Mouse (Mus musculus) stomach, embryonic 15.5 days (tissue): ENCODE measurements around the gene Cdc14a. TPM values are rescaled to one million over a fixed set of nuclear protein-coding genes. Genes with fewer than 3 reads are reported as not detected.
A peak's percentile ranks its signal among the peaks of the same experiment; 100 is the strongest.

Experiments used
- ATAC-seq: fragments of 200-750 bp; cut with Nextera tagmentation; 2 replicates; pipeline ENCODE4 v1.8.0; 2017; ENCODE audit warnings: low read depth, moderate number of reproducible peaks, moderate TSS enrichment; ENCODE audit not compliant: insufficient read depth, low FRiP score
- H3K27ac ChIP-seq: fragments of 300-500 bp; sonication (generic); 2 replicates; pipeline ENCODE4 v1.5.1; 2015; ENCODE audit warnings: mild to moderate bottlenecking, inconsistent platforms
- H3K27me3 ChIP-seq: fragments of 300-500 bp; sonication (generic); replicated peaks from 2 replicates; pipeline ENCODE4 v1.6.1; 2015; ENCODE audit warnings: inconsistent platforms
- H3K36me3 ChIP-seq: fragments of 300-500 bp; sonication (generic); 2 replicates; pipeline ENCODE4 v1.6.1; 2015; ENCODE audit warnings: inconsistent platforms
- H3K4me1 ChIP-seq: fragments of 300-500 bp; sonication (generic); 2 replicates; pipeline ENCODE4 v1.6.1; 2015; ENCODE audit warnings: inconsistent platforms
- H3K4me2 ChIP-seq: fragments of 300-500 bp; sonication (generic); 2 replicates; pipeline ENCODE4 v1.6.1; 2015; ENCODE audit warnings: mild to moderate bottlenecking, inconsistent platforms
- H3K4me3 ChIP-seq: fragments of 300-500 bp; sonication (generic); replicated peaks from 2 replicates; pipeline ENCODE4 v1.5.1; 2015; ENCODE audit warnings: inconsistent platforms
- H3K9ac ChIP-seq: fragments of 300-500 bp; sonication (generic); 2 replicates; pipeline ENCODE4 v1.6.1; 2015; ENCODE audit warnings: inconsistent platforms
- H3K9me3 ChIP-seq: fragments of 300-500 bp; sonication (generic); 2 replicates; pipeline ENCODE4 v1.6.1; 2016; ENCODE audit warnings: inconsistent platforms
- WGBS: fragments of 180-500 bp; shearing (Covaris S2); methylation state at CpG from one replicate; pipeline ENCODE4 v1.1.7; 2015; 5-methylcytosine and 5-hydroxymethylcytosine counted together
- polyA plus RNA-seq: library from polyadenylated mRNA; unstranded; fragments of >200 nt; fragmentation: Nextera tagmentation; extraction: Ambion mirVana; gene quantifications from 2 replicates; pipeline ENCODE4 v1.2.1, GENCODE M21; 2015

The Cdc14a gene
- polyA plus RNA-seq, 1 experiment from 2014 or later = 9.1 TPM

DNA sequence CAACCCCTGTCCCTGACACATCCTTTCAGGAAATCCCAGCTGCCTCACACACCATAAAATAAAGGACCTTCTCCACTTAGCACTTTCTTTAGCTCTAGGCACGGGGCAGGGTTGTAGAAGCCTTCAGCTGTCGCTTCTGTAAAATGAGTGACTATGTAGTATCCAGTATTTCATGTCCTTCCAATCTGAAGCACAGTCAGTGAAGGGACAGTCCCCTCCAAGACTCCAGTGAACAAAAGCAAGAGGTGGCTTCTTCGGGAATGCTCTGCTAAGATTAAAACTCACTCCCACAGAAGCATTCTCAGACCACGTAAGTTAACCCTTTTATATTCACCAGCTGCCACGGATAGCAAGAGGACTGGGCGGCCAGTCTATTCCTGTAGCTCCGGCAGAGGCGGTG, 14.3 kb downstream of the Cdc14a start:
- no peak overlapping the region for H3K27ac ChIP-seq
- no peaks in the 10 kb centered on the region for H3K36me3 ChIP-seq
- H3K9me3 ChIP-seq = no peaks in the 10 kb centered on the region
- H3K4me3 ChIP-seq = no peak overlapping the region
- 59% methylated on average over 8 of the region's 8 CpGs for WGBS
- H3K4me1 ChIP-seq = 0 out of 2 replicates have a peak, but pooled peaks cover 17% of the 10 kb centered on the region
- H3K9ac ChIP-seq = no peak overlapping the region
- H3K27me3 ChIP-seq = no peaks in the 10 kb centered on the region
- H3K4me2 ChIP-seq = no peak overlapping the region
- ATAC-seq = no peak

GRCm38 (mm10) chr3:116408856-116409255, 15.0 kb downstream of the Cdc14a start:
- Histone ChIP-seq H3K9ac (no peak overlapping the region), H3K27ac (no peak overlapping the region), H3K4me3 (no peak overlapping the region), H3K4me1 (0 out of 2 replicates have a peak, but pooled peaks cover 17% of the 10 kb centered on the region), H3K27me3 (no peaks in the 10 kb centered on the region), H3K9me3 (no peaks in the 10 kb centered on the region), H3K4me2 (no peak overlapping the region), H3K36me3 (no peaks in the 10 kb centered on the region)
- no peak for ATAC-seq
- WGBS = 65% methylated on average over 10 of the region's 10 CpGs

DNA sequence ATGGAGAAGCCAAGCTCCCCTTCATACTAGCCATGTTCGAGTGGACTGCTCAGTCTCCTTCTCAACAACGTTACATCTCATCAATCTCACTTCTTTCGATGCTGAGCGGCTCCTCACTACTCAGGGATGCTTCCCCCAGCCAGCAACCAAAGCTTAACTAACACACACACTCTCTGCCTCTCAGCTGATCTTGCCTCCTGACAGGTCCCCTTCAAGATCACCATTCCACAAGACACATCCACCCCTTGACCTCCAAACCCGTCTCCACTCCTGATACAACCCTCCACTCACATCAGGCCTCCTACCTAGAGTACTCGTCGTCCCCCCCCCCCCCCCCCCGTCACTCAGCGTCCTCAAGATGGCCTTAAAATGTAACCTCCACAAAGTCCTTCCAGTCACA, 18.3 kb downstream of the Cdc14a start:
- 77% methylated on average over 9 of the region's 9 CpGs for WGBS
- Histone ChIP-seq H3K4me3 (no peak overlapping the region), H3K4me1 (0 out of 2 replicates have a peak, but pooled peaks cover 16% of the 10 kb centered on the region), H3K9me3 (no peaks in the 10 kb centered on the region), H3K36me3 (no peaks in the 10 kb centered on the region), H3K9ac (no peak overlapping the region), H3K27me3 (no peaks in the 10 kb centered on the region), H3K27ac (no peak overlapping the region), H3K4me2 (no peak overlapping the region)
- ATAC-seq = no peak

DNA sequence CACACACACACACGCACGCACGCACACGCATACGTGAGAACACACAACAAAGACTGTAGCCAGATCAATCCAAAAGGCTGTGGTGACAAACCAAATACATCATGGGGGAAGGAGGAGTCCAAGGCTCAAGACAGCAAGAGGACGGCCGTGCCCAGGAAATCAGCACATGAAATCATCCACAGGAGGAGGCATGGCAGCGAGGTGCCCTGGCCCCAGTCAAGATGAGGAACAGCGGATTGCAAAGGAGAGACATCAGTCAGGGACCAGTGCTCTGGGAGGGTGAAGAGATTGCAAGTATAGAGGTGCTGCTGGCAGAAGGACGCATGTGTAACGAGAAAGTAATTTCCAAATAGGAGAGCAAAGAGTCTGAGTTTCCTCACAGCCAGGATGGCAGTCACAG, 22.4 kb downstream of the Cdc14a start:
- 0 out of 2 replicates have a peak, but pooled peaks cover 3% of the 10 kb centered on the region for H3K4me1 ChIP-seq
- H3K9ac ChIP-seq = no peak overlapping the region
- H3K4me2 ChIP-seq = no peak overlapping the region
- H3K36me3 ChIP-seq = no peaks in the 10 kb centered on the region
- 88% methylated on average over 11 of the region's 11 CpGs for WGBS
- H3K4me3 ChIP-seq = no peak overlapping the region
- ATAC-seq = no peak
- no peaks in the 10 kb centered on the region for H3K27me3 ChIP-seq
- no peaks in the 10 kb centered on the region for H3K9me3 ChIP-seq
- no peak overlapping the region for H3K27ac ChIP-seq

DNA sequence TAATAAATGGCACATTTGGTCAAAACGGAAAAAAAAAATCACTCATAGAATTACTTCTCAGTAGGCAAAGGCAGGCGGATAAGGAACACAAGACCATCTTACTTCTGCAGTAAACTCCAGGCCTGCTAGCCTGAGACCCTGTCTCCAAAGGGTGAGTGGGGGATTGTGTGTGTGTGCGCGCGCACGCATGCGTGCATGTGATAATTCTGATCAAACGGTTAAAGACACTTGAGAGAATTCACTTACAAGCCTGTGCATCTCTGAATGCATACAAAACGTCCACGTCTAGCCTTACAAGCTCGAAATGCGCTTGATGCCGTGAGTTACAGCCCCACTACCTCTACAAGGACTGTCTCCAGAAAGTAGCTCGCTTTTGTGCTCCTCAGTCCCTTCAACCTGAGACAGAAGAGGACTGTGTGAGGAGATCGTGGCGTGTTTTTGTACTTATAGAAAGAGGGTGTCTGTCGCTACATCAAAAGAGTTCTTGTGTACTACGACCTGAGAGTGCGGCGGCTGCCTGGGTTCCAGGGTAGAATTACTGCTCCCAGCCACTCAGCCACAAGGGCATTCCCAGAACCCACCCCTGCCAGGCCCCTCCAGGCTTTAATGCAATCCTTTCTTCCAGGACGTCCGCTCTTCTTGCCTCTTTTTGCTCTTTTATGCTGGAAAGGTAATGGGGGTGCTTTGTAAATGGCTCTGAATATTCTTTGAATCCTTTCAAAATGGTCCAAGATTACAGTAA, 24.3 kb downstream of the Cdc14a start:
- no peak overlapping the region for H3K9ac ChIP-seq

GRCm38 (mm10) chr3:116398543-116398942, 25.3 kb downstream of the Cdc14a start:
- H3K4me1 ChIP-seq = peaks cover 10% of the 10 kb centered on the region; the same call in 1 of the 2 replicates
- WGBS = 84% methylated on average over 10 of the region's 10 CpGs
- no peaks in the 10 kb centered on the region for H3K9me3 ChIP-seq
- ATAC-seq = no peak
- H3K4me3 ChIP-seq = no peak overlapping the region
- H3K4me2 ChIP-seq = no peak overlapping the region
- H3K27ac ChIP-seq = no peak overlapping the region
- H3K36me3 ChIP-seq = no peaks in the 10 kb centered on the region
- H3K27me3 ChIP-seq = no peaks in the 10 kb centered on the region
- no peak overlapping the region for H3K9ac ChIP-seq

More for the DNA sequence above, 24.3 kb downstream of the Cdc14a start:
- H3K36me3 ChIP-seq = no peaks in the 10 kb centered on the region
- no peak overlapping the region for H3K27ac ChIP-seq
- ATAC-seq = no peak
- H3K4me3 ChIP-seq = no peak overlapping the region
- no peaks in the 10 kb centered on the region for H3K9me3 ChIP-seq
- H3K4me2 ChIP-seq = no peak overlapping the region
- no peaks in the 10 kb centered on the region for H3K27me3 ChIP-seq
- WGBS = 84% methylated on average over 22 of the region's 22 CpGs
- H3K4me1 ChIP-seq = peaks cover 10% of the 10 kb centered on the region; the same call in 1 of the 2 replicates

GRCm38 (mm10) chr3:116397976-116398375, 25.9 kb downstream of the Cdc14a start:
- H3K27me3 ChIP-seq = no peaks in the 10 kb centered on the region
- WGBS = 82% methylated on average over 7 of the region's 7 CpGs
- ATAC-seq = no peak
- no peak overlapping the region for H3K27ac ChIP-seq
- peaks cover 9% of the 10 kb centered on the region; the same call in 1 of the 2 replicates for H3K4me1 ChIP-seq
- H3K9me3 ChIP-seq = no peaks in the 10 kb centered on the region
- H3K4me2 ChIP-seq = no peak overlapping the region
- H3K9ac ChIP-seq = no peak overlapping the region
- H3K36me3 ChIP-seq = no peaks in the 10 kb centered on the region
- no peak overlapping the region for H3K4me3 ChIP-seq

DNA sequence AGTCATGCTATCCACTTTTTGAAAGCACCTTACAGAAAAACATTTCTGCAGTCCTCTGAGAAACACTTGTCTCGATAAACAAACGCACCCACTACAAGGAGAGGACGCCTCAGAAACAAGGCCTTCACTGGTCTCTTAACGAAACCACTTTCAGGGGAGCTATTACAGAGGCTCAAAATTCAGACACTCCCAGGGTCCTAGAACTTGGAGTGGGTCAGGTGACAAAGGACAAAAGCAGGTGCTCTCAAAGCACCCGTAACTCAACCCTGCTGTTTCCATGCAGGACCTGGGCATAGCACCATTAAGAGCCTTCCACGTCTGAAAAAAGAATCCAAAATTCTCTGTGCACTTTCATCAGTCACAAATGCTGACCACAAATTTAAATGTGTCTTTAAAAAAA, 26.5 kb downstream of the Cdc14a start:
- H3K9me3 ChIP-seq = no peaks in the 10 kb centered on the region
- H3K36me3 ChIP-seq = no peaks in the 10 kb centered on the region
- no peaks in the 10 kb centered on the region for H3K27me3 ChIP-seq
- no peak overlapping the region for H3K9ac ChIP-seq
- 92% methylated on average over 6 of the region's 6 CpGs for WGBS
- H3K4me3 ChIP-seq = no peak overlapping the region
- H3K4me1 ChIP-seq = peaks cover 7% of the 10 kb centered on the region; the same call in 1 of the 2 replicates
- no peak overlapping the region for H3K4me2 ChIP-seq
- no peak overlapping the region for H3K27ac ChIP-seq
- ATAC-seq = no peak

GRCm38 (mm10) chr3:116396571-116396970, 27.3 kb downstream of the Cdc14a start:
- WGBS = 64% methylated on average over 3 of the region's 3 CpGs
- H3K4me1 ChIP-seq = peaks cover 7% of the 10 kb centered on the region
- H3K27ac ChIP-seq = peak overlapping the region; percentile 22; the same call in 1 of the 2 replicates
- no peak overlapping the region for H3K9ac ChIP-seq
- no peaks in the 10 kb centered on the region for H3K27me3 ChIP-seq
- no peak overlapping the region for H3K4me3 ChIP-seq
- no peak overlapping the region for H3K4me2 ChIP-seq
- no peaks in the 10 kb centered on the region for H3K36me3 ChIP-seq
- ATAC-seq = no peak
- no peaks in the 10 kb centered on the region for H3K9me3 ChIP-seq

- Histone ChIP-seq H3K4me3 (no peak overlapping the region), H3K36me3 (no peaks in the 10 kb centered on the region), H3K27me3 (no peaks in the 10 kb centered on the region), H3K9ac (no peak overlapping the region), H3K4me1 (peaks cover 7% of the 10 kb centered on the region), H3K4me2 (no peak overlapping the region), H3K27ac (no peak overlapping the region), H3K9me3 (no peaks in the 10 kb centered on the region)
- 60% methylated on average over 5 of the region's 5 CpGs for WGBS
- ATAC-seq = no peak
Observed at GRCm38 (mm10) chr3:116394885-116395390, 28.9 kb downstream of the Cdc14a start.

GRCm38 (mm10) chr3:116391399-116391798, 32.4 kb downstream of the Cdc14a start:
- WGBS = 67% methylated on average over 10 of the region's 10 CpGs
- H3K4me1 ChIP-seq = peaks cover 13% of the 10 kb centered on the region
- H3K9me3 ChIP-seq = no peaks in the 10 kb centered on the region
- H3K4me2 ChIP-seq = no peak overlapping the region
- no peaks in the 10 kb centered on the region for H3K36me3 ChIP-seq
- no peak overlapping the region for H3K4me3 ChIP-seq
- no peak overlapping the region for H3K27ac ChIP-seq
- H3K9ac ChIP-seq = no peak overlapping the region
- H3K27me3 ChIP-seq = no peaks in the 10 kb centered on the region
- ATAC-seq = no peak
